Mouse (Mus musculus) heart, embryonic 10.5 days (tissue): ENCODE measurements around the gene Pstpip1. TPM values are rescaled to one million over a fixed set of nuclear protein-coding genes. Genes with fewer than 3 reads are reported as not detected.

Experiments used
- DNase-seq: peaks from one replicate; pipeline ENCODE4 v3.0.0-alpha.2; 2017; ENCODE audit warnings: low spot score
- H3K27ac ChIP-seq: fragments of 300-500 bp; sonication (generic); 2 replicates; pipeline ENCODE4 v1.5.1; 2016; ENCODE audit warnings: mild to moderate bottlenecking
- H3K27me3 ChIP-seq: fragments of 300-500 bp; sonication (generic); 2 replicates; pipeline ENCODE4 v1.6.1; 2016; ENCODE audit warnings: mild to moderate bottlenecking; ENCODE audit not compliant: poor library complexity, insufficient read depth, severe bottlenecking
- H3K36me3 ChIP-seq: fragments of 300-500 bp; sonication (generic); 2 replicates; pipeline ENCODE4 v1.6.1; 2016; ENCODE audit warnings: mild to moderate bottlenecking, moderate library complexity
- H3K4me1 ChIP-seq: fragments of 300-500 bp; sonication (generic); 2 replicates; pipeline ENCODE4 v1.6.1; 2016; ENCODE audit warnings: mild to moderate bottlenecking
- H3K4me3 ChIP-seq: fragments of 300-500 bp; sonication (generic); 2 replicates; pipeline ENCODE4 v1.5.1; 2016; ENCODE audit warnings: mild to moderate bottlenecking, moderate library complexity
- H3K9me3 ChIP-seq: fragments of 300-500 bp; sonication (generic); 2 replicates; pipeline ENCODE4 v1.6.1; 2016; ENCODE audit warnings: mild to moderate bottlenecking, moderate library complexity
- WGBS: fragments of 180-500 bp; shearing (Covaris S2); methylation state at CpG from one replicate; pipeline ENCODE4 v1.1.7; 2016; 5-methylcytosine and 5-hydroxymethylcytosine counted together
- polyA plus RNA-seq: library from polyadenylated mRNA; unstranded; fragments of >200 nt; fragmentation: Nextera tagmentation; extraction: Ambion mirVana; gene quantifications from 2 replicates; pipeline ENCODE4 v1.2.1, GENCODE M21; 2016

Pstpip1 gene
- polyA plus RNA-seq, 1 experiment from 2014 or later, result 1.2 TPM

DNA sequence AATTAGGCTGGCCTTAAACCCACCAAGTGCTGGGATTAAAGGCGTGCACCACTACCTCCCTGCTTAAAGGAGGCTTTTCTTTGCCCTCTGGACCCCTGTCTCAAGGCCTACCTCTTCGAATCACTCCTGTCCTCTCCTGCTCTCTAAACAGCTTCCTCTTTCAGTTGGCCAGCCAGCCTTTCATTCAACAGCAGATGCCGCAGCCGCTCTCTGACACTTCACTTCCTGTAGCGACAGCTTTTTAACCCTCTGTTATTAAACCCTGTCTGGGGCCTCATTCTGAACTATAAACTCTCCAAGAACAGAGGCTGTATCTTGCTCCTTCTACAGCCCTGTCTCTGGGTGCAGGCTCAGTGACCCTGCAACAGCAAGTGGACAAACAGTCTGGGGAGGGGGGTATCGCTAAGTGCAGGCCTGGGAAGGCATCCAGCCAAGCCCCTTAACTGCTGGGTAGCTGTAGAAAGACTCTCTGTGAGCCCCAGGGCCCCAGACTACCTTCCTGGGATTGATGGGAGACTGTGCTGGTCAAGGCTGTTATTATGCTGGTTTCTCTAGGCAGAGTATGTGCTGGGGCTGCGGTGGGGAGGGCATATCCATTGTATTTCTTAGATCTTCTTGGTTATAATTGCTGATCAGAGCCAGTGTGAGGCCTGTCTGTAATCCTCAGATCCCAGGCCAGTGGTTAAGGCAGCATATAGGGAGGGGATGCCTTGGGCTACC, 13.7 kb upstream of the Pstpip1 start:
- 57% methylated on average over 7 of the region's 7 CpGs for WGBS
- H3K9me3 ChIP-seq, result no peaks in the 10 kb centered on the region
- H3K4me1 ChIP-seq, result peaks cover 18% of the 10 kb centered on the region
- H3K4me3 ChIP-seq, result no peak overlapping the region
- H3K27ac ChIP-seq, result peak overlapping the region; percentile 84
- H3K27me3 ChIP-seq, result no peaks in the 10 kb centered on the region
- no peak for DNase-seq
- H3K36me3 ChIP-seq, result peaks cover 15% of the 10 kb centered on the region; the same call in 1 of the 2 replicates

DNA sequence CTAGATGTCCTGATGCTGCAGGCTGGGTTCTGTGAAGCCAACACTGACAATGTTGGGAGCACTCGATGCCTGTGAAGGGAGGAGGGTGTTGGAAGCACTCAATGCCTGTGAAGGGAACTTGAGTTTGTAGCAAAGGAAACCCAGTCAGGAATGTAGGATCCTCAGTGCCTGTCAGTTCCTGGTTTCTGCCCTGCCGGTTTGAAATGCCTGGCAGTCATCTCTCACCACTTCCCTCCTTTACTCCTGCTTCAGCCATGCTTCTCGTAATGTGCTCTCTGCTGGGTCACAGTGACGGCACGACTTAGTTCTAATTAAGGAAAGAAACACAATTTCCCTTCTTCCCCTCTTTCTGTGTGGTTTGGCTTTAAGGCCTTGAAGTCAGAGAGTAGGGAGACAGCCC, 10.2 kb upstream of the Pstpip1 start:
- Histone ChIP-seq H3K4me3 (no peak overlapping the region), H3K4me1 (peaks cover 18% of the 10 kb centered on the region), H3K9me3 (no peaks in the 10 kb centered on the region), H3K27ac (no peak overlapping the region), H3K36me3 (0 out of 2 replicates have a peak, but pooled peaks cover 12% of the 10 kb centered on the region), H3K27me3 (no peaks in the 10 kb centered on the region)
- DNase-seq, result no peak
- 45% methylated on average over 5 of the region's 5 CpGs for WGBS

DNA sequence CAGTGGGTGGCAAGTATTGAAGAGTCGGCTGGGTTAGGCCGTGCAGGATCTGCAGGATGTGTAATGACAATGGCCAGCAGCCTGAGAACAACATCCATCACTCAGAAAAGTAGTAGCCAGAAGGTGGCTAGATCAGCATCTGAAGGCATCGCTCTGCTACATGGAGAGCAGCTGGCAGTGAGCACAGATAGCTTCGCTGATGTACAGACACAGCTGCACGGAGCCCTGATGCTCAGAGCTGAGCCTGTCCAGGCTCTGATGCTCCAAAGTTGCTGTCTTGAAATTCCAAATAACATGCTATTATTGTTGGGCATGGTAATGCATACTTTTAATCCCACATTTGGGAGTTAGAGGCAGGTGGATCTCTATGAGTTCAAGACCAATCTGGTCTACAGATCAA, 3.2 kb upstream of the Pstpip1 start:
- no peaks in the 10 kb centered on the region for H3K9me3 ChIP-seq
- H3K36me3 ChIP-seq, result no peaks in the 10 kb centered on the region
- DNase-seq, result no peak
- no peak overlapping the region for H3K4me3 ChIP-seq
- H3K27me3 ChIP-seq, result peaks cover 3% of the 10 kb centered on the region; the same call in 1 of the 2 replicates
- H3K27ac ChIP-seq, result no peak overlapping the region
- peaks cover 31% of the 10 kb centered on the region for H3K4me1 ChIP-seq
- WGBS, result 82% methylated on average over 5 of the region's 5 CpGs

- H3K27ac ChIP-seq, result peak overlapping the region; percentile 82
- H3K27me3 ChIP-seq, result peaks cover 3% of the 10 kb centered on the region; the same call in 1 of the 2 replicates
- no peaks in the 10 kb centered on the region for H3K36me3 ChIP-seq
- DNase-seq, result no peak
- 0 out of 2 replicates have a peak overlapping the region, but pooled peaks have one; percentile 33 for H3K4me3 ChIP-seq
- peaks cover 31% of the 10 kb centered on the region for H3K4me1 ChIP-seq
- H3K9me3 ChIP-seq, result no peaks in the 10 kb centered on the region
- WGBS, result 77% methylated on average over 5 of the region's 5 CpGs
These were observed 924 bp downstream of the Pstpip1 start for GRCm38 (mm10) chr9:56090546-56091225.

DNA sequence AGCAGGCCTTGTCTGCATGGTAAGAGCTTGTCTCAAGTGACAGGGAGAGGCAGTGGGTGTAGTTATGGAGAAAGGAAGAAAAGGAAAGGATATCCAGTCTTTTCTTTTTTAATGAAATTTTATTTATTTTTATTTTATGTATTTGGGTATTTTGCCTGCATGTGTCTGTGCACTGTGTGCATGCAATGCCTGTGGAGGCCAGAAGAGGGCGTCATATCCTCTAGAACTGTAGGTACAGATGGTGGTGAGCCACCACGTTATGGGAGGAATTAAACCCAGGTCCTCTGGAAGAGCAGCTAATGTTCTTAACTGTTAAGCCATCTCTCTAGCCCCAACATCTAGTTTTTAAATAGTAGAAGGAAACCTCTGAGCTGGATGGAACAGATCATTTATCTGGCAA, 2.3 kb downstream of the Pstpip1 start:
- no peaks in the 10 kb centered on the region for H3K9me3 ChIP-seq
- WGBS, result 38% methylated on average over 2 of the region's 2 CpGs
- H3K36me3 ChIP-seq, result no peaks in the 10 kb centered on the region
- H3K4me3 ChIP-seq, result no peak overlapping the region
- H3K27me3 ChIP-seq, result no peaks in the 10 kb centered on the region
- no peak overlapping the region for H3K27ac ChIP-seq
- H3K4me1 ChIP-seq, result peaks cover 31% of the 10 kb centered on the region
- no peak for DNase-seq

DNA sequence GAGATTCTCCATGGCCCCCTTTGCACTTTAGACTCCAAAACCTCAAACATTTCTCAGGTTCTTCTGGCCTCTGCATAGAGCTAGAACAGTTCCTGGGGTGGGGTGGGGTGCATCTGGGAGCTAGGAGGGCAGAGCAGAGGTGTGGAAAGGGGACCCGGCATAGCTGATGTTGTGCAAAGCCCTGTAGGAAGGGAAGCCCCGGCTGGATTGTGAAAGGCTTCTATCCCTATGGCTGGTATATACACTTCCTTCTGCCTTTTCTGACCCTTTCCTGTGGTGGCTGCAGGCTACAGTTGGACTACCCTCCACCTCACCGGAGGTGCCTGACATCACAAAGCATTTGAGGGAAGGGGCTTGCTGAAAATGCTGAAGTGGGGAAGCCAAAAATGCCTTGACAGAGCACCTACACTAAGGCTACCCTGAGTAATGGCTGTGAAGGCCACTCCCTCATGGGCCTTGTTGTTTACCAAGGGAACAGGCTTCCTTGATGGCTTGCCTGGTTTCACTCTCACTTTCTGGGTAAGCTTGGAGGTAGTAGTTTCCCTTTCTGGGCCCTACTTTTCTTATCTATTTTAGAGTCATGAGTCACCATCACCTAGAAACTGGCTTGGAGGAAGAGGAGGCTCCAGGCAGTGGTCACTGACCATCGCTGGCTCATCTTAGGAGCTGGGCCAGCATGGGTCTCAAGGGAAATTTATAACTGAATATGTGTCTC, 8.0 kb downstream of the Pstpip1 start:
- Histone ChIP-seq H3K27ac (no peak overlapping the region), H3K27me3 (no peaks in the 10 kb centered on the region), H3K9me3 (no peaks in the 10 kb centered on the region), H3K36me3 (no peaks in the 10 kb centered on the region), H3K4me3 (no peak overlapping the region), H3K4me1 (no peaks in the 10 kb centered on the region)
- 69% methylated on average over 4 of the region's 4 CpGs for WGBS
- no peak for DNase-seq

GRCm38 (mm10) chr9:56100041-56100522, 10.3 kb downstream of the Pstpip1 start:
- H3K4me1 ChIP-seq, result peaks cover 6% of the 10 kb centered on the region; the same call in 1 of the 2 replicates
- no peak for DNase-seq
- no peak overlapping the region for H3K4me3 ChIP-seq
- H3K36me3 ChIP-seq, result no peaks in the 10 kb centered on the region
- WGBS, result 78% methylated on average over 7 of the region's 7 CpGs
- H3K27ac ChIP-seq, result no peak overlapping the region
- H3K27me3 ChIP-seq, result no peaks in the 10 kb centered on the region
- H3K9me3 ChIP-seq, result no peaks in the 10 kb centered on the region

DNA sequence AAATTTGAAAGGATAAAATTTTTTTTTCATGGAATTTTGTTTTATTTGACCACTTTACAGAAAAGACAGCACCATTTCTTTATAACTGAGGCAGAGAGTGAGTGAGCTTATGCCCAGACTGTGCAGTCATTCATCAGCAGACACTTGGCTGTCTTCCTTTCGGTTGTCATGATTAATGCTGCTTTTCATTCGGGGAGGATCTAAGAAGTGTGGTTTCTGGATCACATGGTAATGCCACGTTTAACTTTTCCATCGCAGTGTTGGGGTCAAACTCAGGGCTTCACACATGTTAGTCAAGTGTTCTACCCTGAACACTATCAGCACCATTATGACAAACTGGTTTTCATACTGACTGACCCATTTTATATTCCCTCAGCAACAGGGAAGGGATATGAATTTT, 11.3 kb downstream of the Pstpip1 start:
- DNase-seq, result no peak
- H3K4me3 ChIP-seq, result no peak overlapping the region
- WGBS, result 63% methylated on average over 4 of the region's 4 CpGs

GRCm38 (mm10) chr9:56104921-56105320, 15.2 kb downstream of the Pstpip1 start:
- WGBS, result 70% methylated on average over 7 of the region's 7 CpGs
- Histone ChIP-seq H3K9me3 (no peaks in the 10 kb centered on the region), H3K27ac (no peak overlapping the region), H3K27me3 (no peaks in the 10 kb centered on the region), H3K4me1 (peaks cover 21% of the 10 kb centered on the region), H3K4me3 (no peak overlapping the region), H3K36me3 (no peaks in the 10 kb centered on the region)
- no peak for DNase-seq

More for the DNA sequence above, 11.3 kb downstream of the Pstpip1 start:
- Histone ChIP-seq H3K27ac (no peak overlapping the region), H3K4me1 (peaks cover 6% of the 10 kb centered on the region; the same call in 1 of the 2 replicates), H3K36me3 (no peaks in the 10 kb centered on the region), H3K9me3 (no peaks in the 10 kb centered on the region), H3K27me3 (no peaks in the 10 kb centered on the region)

DNA sequence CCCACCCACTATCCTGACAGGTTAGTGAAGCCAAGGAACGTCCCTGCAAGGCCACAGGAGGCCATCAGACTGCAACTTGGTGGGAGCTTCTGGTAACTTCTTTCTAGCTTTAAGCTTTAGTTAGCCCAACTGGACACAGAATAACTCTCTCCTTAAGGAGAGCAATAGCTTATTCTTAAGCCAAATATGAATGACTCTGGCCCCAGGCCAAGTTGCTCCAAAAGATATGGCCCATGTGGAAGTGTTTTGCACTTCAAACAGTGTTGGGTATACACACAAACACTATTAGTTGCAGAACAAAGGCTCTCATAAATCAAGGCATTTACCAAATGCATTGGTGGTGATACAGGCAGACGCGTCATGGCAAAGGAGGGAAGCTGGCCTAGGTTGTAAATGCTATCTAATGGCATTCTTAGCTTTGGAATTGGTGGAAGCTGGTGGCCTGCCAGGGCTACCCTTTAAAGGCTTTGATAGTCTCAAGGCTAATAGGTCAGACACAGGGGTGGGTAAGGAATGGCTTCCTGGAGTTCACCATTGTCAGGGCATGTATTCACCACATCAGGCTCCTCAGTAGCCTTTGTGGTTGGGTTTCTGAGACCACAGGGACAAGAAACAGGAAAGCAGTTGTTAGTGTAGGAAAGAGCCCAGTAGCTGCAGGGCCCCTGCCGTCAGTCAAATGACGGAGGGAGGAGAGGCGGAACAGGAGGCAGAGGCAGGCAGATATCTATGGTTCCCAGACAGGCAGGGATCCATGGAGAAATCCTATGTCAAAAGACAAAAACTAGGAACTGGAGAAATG, 16.7 kb downstream of the Pstpip1 start:
- no peak for DNase-seq
- H3K27ac ChIP-seq, result no peak overlapping the region
- H3K36me3 ChIP-seq, result no peaks in the 10 kb centered on the region
- no peak overlapping the region for H3K4me3 ChIP-seq
- H3K9me3 ChIP-seq, result no peaks in the 10 kb centered on the region
- no peaks in the 10 kb centered on the region for H3K27me3 ChIP-seq
- peaks cover 21% of the 10 kb centered on the region for H3K4me1 ChIP-seq
- WGBS, result 79% methylated on average over 6 of the region's 6 CpGs

DNA sequence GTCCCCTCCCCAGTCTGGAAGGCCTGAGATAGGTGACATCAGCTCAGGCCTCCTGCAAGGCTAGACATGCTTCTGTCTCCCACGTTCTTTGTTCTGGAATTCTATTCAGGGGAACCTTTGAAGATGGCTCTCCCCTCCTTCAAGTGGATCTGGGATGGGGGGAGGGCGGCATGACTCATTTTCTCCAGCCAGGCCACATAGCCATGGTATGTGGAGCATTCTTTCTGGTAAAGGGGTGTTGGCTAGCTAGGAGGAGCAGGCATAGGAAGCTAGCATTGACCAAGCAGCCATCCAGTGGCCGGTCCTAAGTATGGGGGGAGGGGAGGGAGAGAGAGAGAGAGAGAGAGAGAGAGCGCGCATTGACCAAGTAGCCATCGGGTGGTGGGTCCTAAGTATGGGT, 17.8 kb downstream of the Pstpip1 start:
- no peaks in the 10 kb centered on the region for H3K9me3 ChIP-seq
- H3K36me3 ChIP-seq, result no peaks in the 10 kb centered on the region
- no peak overlapping the region for H3K4me3 ChIP-seq
- DNase-seq, result no peak
- 33% methylated on average over 5 of the region's 6 CpGs for WGBS
- peaks cover 21% of the 10 kb centered on the region for H3K4me1 ChIP-seq
- peak overlapping the region; percentile 64 for H3K27ac ChIP-seq
- no peaks in the 10 kb centered on the region for H3K27me3 ChIP-seq

DNA sequence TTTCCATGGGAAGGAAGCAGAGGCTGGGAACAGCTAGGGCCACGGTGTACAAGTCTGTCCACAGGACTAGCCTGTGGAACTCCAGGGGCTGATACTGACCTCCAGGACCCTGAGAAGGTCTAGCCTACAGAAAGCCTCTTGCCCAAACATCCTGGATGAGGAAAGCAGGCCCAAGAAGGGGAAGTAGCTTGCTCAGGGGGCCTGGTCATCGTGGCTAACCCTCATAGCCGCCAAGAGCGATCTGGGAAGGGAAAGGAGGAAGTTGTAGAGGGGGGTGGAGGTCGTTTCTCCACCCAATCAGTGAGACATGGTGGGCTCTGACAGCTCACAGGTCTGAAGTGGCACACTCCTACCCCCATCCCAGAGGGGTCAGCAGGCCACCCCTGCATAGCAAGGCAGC, 18.4 kb downstream of the Pstpip1 start:
- Histone ChIP-seq H3K27me3 (no peaks in the 10 kb centered on the region), H3K9me3 (no peaks in the 10 kb centered on the region), H3K27ac (peak overlapping the region; percentile 64), H3K36me3 (no peaks in the 10 kb centered on the region), H3K4me3 (no peak overlapping the region), H3K4me1 (peaks cover 21% of the 10 kb centered on the region)
- no peak for DNase-seq
- WGBS, result 65% methylated on average over 5 of the region's 5 CpGs
